Mouse (Mus musculus) embryonic facial prominence, embryonic 10.5 days (tissue): Measurements from ENCODE around the gene Atmin. TPM values are rescaled to one million over a fixed set of nuclear protein-coding genes. Genes with fewer than 3 reads are reported as not detected.
A peak's percentile ranks its signal among the peaks of the same experiment; 100 is the strongest.

Experiments
- DNase-seq: peaks from one replicate; pipeline ENCODE4 v3.0.0-alpha.2; 2017; ENCODE audit warnings: low spot score
- H3K27ac ChIP-seq: fragments of 300-500 bp; sonication (generic); replicated peaks from 2 replicates; pipeline ENCODE4 v1.5.1; 2016; ENCODE audit warnings: mild to moderate bottlenecking
- H3K27me3 ChIP-seq: fragments of 300-500 bp; sonication (generic); replicated peaks from 2 replicates; pipeline ENCODE4 v1.6.1; 2016; ENCODE audit warnings: low read depth, mild to moderate bottlenecking; ENCODE audit not compliant: poor library complexity, severe bottlenecking
- H3K36me3 ChIP-seq: fragments of 300-500 bp; sonication (generic); replicated peaks from 2 replicates; pipeline ENCODE4 v1.6.1; 2016; ENCODE audit warnings: mild to moderate bottlenecking, moderate library complexity
- H3K4me1 ChIP-seq: fragments of 300-500 bp; sonication (generic); 2 replicates; pipeline ENCODE4 v1.6.1; 2016
- H3K4me3 ChIP-seq: fragments of 300-500 bp; sonication (generic); 2 replicates; pipeline ENCODE4 v1.5.1; 2016; ENCODE audit warnings: mild to moderate bottlenecking, moderate library complexity
- H3K9me3 ChIP-seq: fragments of 300-500 bp; sonication (generic); 2 replicates; pipeline ENCODE4 v1.6.1; 2016; ENCODE audit warnings: mild to moderate bottlenecking
- WGBS: fragments of 180-500 bp; shearing (Covaris S2); methylation state at CpG from one replicate; pipeline ENCODE4 v1.1.7; 2016; 5-methylcytosine and 5-hydroxymethylcytosine counted together
- polyA plus RNA-seq: library from polyadenylated mRNA; unstranded; fragments of >200 nt; fragmentation: Nextera tagmentation; extraction: Ambion mirVana; gene quantifications from 2 replicates; pipeline ENCODE4 v1.2.1, GENCODE M21; 2016

Atmin gene
- polyA plus RNA-seq, 1 experiment from 2014 or later, result 12.4 TPM

GRCm38 (mm10) chr8:116935506-116935905, 7.7 kb upstream of the Atmin start:
- Histone ChIP-seq H3K9me3 (no peaks in the 10 kb centered on the region), H3K27ac (no peak overlapping the region), H3K4me1 (no peaks in the 10 kb centered on the region), H3K4me3 (no peak overlapping the region), H3K27me3 (no peaks in the 10 kb centered on the region), H3K36me3 (peaks cover 99% of the 10 kb centered on the region)
- 61% methylated on average over 6 of the region's 6 CpGs for WGBS
- no peak for DNase-seq

- no peak for DNase-seq
- H3K27me3 ChIP-seq, result no peaks in the 10 kb centered on the region
- H3K4me3 ChIP-seq, result peak overlapping the region; percentile 97; the same call in 1 of the 2 replicates
- 82% methylated on average over 12 of the region's 12 CpGs for WGBS
- peaks cover 26% of the 10 kb centered on the region for H3K4me1 ChIP-seq
- peaks cover 48% of the 10 kb centered on the region for H3K36me3 ChIP-seq
- no peak overlapping the region for H3K27ac ChIP-seq
- H3K9me3 ChIP-seq, result no peaks in the 10 kb centered on the region
Measured at GRCm38 (mm10) chr8:116942284-116943058, 722 bp upstream of the Atmin start.

GRCm38 (mm10) chr8:116943555-116944384, 577 bp downstream of the Atmin start:
- peak overlapping the region; percentile 97 for H3K4me3 ChIP-seq
- no peaks in the 10 kb centered on the region for H3K9me3 ChIP-seq
- H3K4me1 ChIP-seq, result peaks cover 26% of the 10 kb centered on the region
- H3K27me3 ChIP-seq, result no peaks in the 10 kb centered on the region
- DNase-seq, result peak; percentile 53
- peak overlapping the region; percentile 88 for H3K27ac ChIP-seq
- under 1% methylated on average over 62 of the region's 62 CpGs for WGBS
- H3K36me3 ChIP-seq, result peaks cover 45% of the 10 kb centered on the region

- Histone ChIP-seq H3K4me3 (peak overlapping the region; percentile 97), H3K27ac (no peak overlapping the region), H3K36me3 (peaks cover 39% of the 10 kb centered on the region), H3K4me1 (peaks cover 26% of the 10 kb centered on the region), H3K9me3 (no peaks in the 10 kb centered on the region), H3K27me3 (no peaks in the 10 kb centered on the region)
- no peak for DNase-seq
- WGBS, result 13% methylated on average over 4 of the region's 4 CpGs
Measured at GRCm38 (mm10) chr8:116944385-116944696, 1.1 kb downstream of the Atmin start.

- H3K27me3 ChIP-seq, result no peaks in the 10 kb centered on the region
- peaks cover 26% of the 10 kb centered on the region for H3K4me1 ChIP-seq
- 86% methylated on average over 9 of the region's 9 CpGs for WGBS
- peaks cover 29% of the 10 kb centered on the region for H3K36me3 ChIP-seq
- DNase-seq, result no peak
- H3K9me3 ChIP-seq, result no peaks in the 10 kb centered on the region
- H3K27ac ChIP-seq, result no peak overlapping the region
- no peak overlapping the region for H3K4me3 ChIP-seq
Measured at GRCm38 (mm10) chr8:116945169-116945910, 2.1 kb downstream of the Atmin start.

- H3K27ac ChIP-seq, result no peak overlapping the region
- 84% methylated on average over 21 of the region's 21 CpGs for WGBS
Measured at GRCm38 (mm10) chr8:116946268-116946838, 3.2 kb downstream of the Atmin start.

GRCm38 (mm10) chr8:116946851-116947250, 3.7 kb downstream of the Atmin start:
- Histone ChIP-seq H3K4me3 (no peak overlapping the region), H3K27me3 (no peaks in the 10 kb centered on the region), H3K36me3 (peaks cover 20% of the 10 kb centered on the region), H3K9me3 (no peaks in the 10 kb centered on the region), H3K27ac (no peak overlapping the region), H3K4me1 (peaks cover 26% of the 10 kb centered on the region)
- 90% methylated on average over 6 of the region's 6 CpGs for whole genome bisulfite sequencing
- no peak for DNase-seq

More at GRCm38 (mm10) chr8:116946268-116946838, 3.2 kb downstream of the Atmin start:
- peaks cover 20% of the 10 kb centered on the region for H3K36me3 ChIP-seq
- peaks cover 26% of the 10 kb centered on the region for H3K4me1 ChIP-seq
- H3K27me3 ChIP-seq, result no peaks in the 10 kb centered on the region
- no peak overlapping the region for H3K4me3 ChIP-seq
- no peaks in the 10 kb centered on the region for H3K9me3 ChIP-seq
- DNase-seq, result no peak

GRCm38 (mm10) chr8:116947589-116947988, 4.4 kb downstream of the Atmin start:
- Histone ChIP-seq H3K4me3 (no peak overlapping the region), H3K36me3 (peaks cover 20% of the 10 kb centered on the region), H3K27me3 (no peaks in the 10 kb centered on the region), H3K27ac (no peak overlapping the region), H3K4me1 (peaks cover 26% of the 10 kb centered on the region), H3K9me3 (no peaks in the 10 kb centered on the region)
- DNase-seq, result no peak
- WGBS, result 87% methylated on average over 7 of the region's 7 CpGs

- WGBS, result 82% methylated on average over 5 of the region's 5 CpGs
- no peaks in the 10 kb centered on the region for H3K27me3 ChIP-seq
- no peak for DNase-seq
- no peak overlapping the region for H3K4me3 ChIP-seq
- peaks cover 46% of the 10 kb centered on the region for H3K36me3 ChIP-seq
- no peak overlapping the region for H3K27ac ChIP-seq
- peaks cover 2% of the 10 kb centered on the region; the same call in 1 of the 2 replicates for H3K4me1 ChIP-seq
- no peaks in the 10 kb centered on the region for H3K9me3 ChIP-seq
Measured at GRCm38 (mm10) chr8:116951369-116951768, 8.2 kb downstream of the Atmin start.

GRCm38 (mm10) chr8:116951778-116952177, 8.6 kb downstream of the Atmin start:
- Histone ChIP-seq H3K36me3 (peaks cover 50% of the 10 kb centered on the region), H3K27ac (no peak overlapping the region), H3K9me3 (no peaks in the 10 kb centered on the region), H3K4me1 (no peaks in the 10 kb centered on the region), H3K27me3 (no peaks in the 10 kb centered on the region), H3K4me3 (no peak overlapping the region)
- DNase-seq, result no peak
- 89% methylated on average over 2 of the region's 2 CpGs for WGBS

GRCm38 (mm10) chr8:116952428-116952827, 9.2 kb downstream of the Atmin start:
- H3K4me3 ChIP-seq, result no peak overlapping the region
- H3K9me3 ChIP-seq, result no peaks in the 10 kb centered on the region
- H3K27ac ChIP-seq, result no peak overlapping the region
- WGBS, result 91% methylated on average over 8 of the region's 8 CpGs
- no peaks in the 10 kb centered on the region for H3K4me1 ChIP-seq
- no peak for DNase-seq
- H3K36me3 ChIP-seq, result peaks cover 56% of the 10 kb centered on the region
- no peaks in the 10 kb centered on the region for H3K27me3 ChIP-seq

- Histone ChIP-seq H3K4me3 (no peak overlapping the region), H3K36me3 (peaks cover 66% of the 10 kb centered on the region), H3K4me1 (no peaks in the 10 kb centered on the region), H3K9me3 (no peaks in the 10 kb centered on the region), H3K27ac (no peak overlapping the region), H3K27me3 (no peaks in the 10 kb centered on the region)
- WGBS, result 94% methylated on average over 9 of the region's 9 CpGs
- no peak for DNase-seq
Measured at GRCm38 (mm10) chr8:116954415-116954814, 11.2 kb downstream of the Atmin start.
